Mouse (Mus musculus): ENCODE measurements around the gene Fam126a. TPM values are rescaled to one million over a fixed set of nuclear protein-coding genes. Genes with fewer than 3 reads are reported as not detected.

The Fam126a gene
- polyA plus RNA-seq, 1 experiment, result 7.8 TPM

DNA sequence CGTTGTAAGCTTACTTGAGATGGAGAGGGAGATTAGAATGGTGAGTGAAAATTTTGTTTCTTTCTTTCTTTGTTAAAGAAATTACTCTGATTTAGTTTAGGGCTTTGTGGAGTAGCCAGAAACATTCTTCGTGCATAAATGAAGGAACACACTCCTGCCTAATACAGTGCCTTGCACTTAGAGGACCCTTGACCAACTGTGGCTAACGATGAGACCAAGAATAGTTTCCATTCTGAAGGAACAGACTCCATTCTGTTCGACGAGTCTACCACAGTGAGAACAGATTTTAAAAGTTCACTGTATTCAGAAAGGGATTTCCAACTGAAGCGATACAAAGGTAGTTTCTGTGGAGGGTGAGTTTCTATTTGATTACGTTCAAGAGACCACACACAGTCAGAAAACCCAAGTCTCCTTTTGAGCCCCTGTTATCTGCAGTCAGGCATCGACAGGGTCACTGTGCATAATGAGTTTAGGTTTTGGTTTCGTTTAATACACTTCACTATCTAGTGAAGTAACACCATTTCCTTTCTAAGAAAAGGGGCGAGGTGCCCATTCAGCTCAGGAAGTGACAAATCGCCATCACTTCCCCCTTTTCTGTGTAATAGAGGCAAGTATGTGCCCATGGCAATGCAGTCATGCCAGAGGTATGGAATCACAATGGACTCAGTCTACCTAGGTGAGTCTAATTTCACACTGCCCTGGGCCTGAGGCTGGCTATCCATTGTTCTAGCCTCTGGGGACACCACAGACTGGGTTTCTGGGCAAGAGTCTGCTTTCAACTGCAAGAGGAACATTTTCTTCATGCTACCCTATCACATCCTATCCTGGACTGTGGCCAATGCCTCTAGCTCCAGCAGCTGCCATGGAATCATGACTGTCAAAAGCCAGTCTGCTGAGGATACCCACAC is 136.4 kb downstream of the Fam126a start:
- TF ChIP-seq MYOG (IDR thresholded peaks at IDR 0.05; ENCODE audit: control insufficient read depth in 1 of 3, insufficient read depth in 1 of 3, insufficient read length in 2 of 3, low read depth in 2 of 3), result no peak
- no peak for TF ChIP-seq POLR2AphosphoS2 (IDR thresholded peaks at IDR 0.05; ENCODE audit: insufficient read length, low read depth)
- no peak for TF ChIP-seq MYOD1 (IDR thresholded peaks at IDR 0.05; ENCODE audit: control insufficient read depth in 1 of 3, insufficient read length in 2 of 3, low read depth in 2 of 3)
- TF ChIP-seq TCF3 (IDR thresholded peaks at IDR 0.05; ENCODE audit: insufficient read length, low read depth), result no peak
- no peak for TF ChIP-seq E2F4 (IDR thresholded peaks at IDR 0.05; ENCODE audit: insufficient read depth)
- no peak for TF ChIP-seq MAX (IDR thresholded peaks at IDR 0.05; ENCODE audit: low read depth)
- no peak for TF ChIP-seq REST (IDR thresholded peaks at IDR 0.05; ENCODE audit: insufficient read depth, insufficient read length)
- TF ChIP-seq USF1 (IDR thresholded peaks at IDR 0.05; ENCODE audit: low read depth), result no peak
- no peak overlapping the region for H3K4me3 ChIP-seq
- no peak overlapping the region for H3K4me2 ChIP-seq (ENCODE audit: low read depth)

GRCm38 (mm10) chr5:23893156-23893863 is 137.2 kb downstream of the Fam126a start:
- no peak overlapping the region for H3ac ChIP-seq (ENCODE audit: control insufficient read depth, insufficient read length)
- no peaks in the 10 kb centered on the region for H3K36me3 ChIP-seq (ENCODE audit: control insufficient read depth, insufficient read depth)
- no peak overlapping the region for H3K4me2 ChIP-seq (ENCODE audit: low read depth)
- H3K79me2 ChIP-seq (ENCODE audit: control insufficient read depth, insufficient read depth), result no peaks in the 10 kb centered on the region
- H3K4me3 ChIP-seq, result no peak overlapping the region
- TF ChIP-seq TCF3 (IDR thresholded peaks at IDR 0.05; ENCODE audit: insufficient read length, low read depth), result no peak
- no peak for TF ChIP-seq SRF (IDR thresholded peaks at IDR 0.05; ENCODE audit: control insufficient read depth, insufficient read length, low read depth)
- no peaks in the 10 kb centered on the region for H3K27me3 ChIP-seq (ENCODE audit: control insufficient read depth, insufficient read depth, insufficient read length)

More for the DNA sequence above, 136.4 kb downstream of the Fam126a start:
- no peak overlapping the region for H3ac ChIP-seq (ENCODE audit: control insufficient read depth, insufficient read length)
- no peaks in the 10 kb centered on the region for H3K36me3 ChIP-seq (ENCODE audit: control insufficient read depth, insufficient read depth)
- no peaks in the 10 kb centered on the region for H3K27me3 ChIP-seq (ENCODE audit: control insufficient read depth, insufficient read depth, insufficient read length)
- H3K79me2 ChIP-seq (ENCODE audit: control insufficient read depth, insufficient read depth), result no peaks in the 10 kb centered on the region

GRCm38 (mm10) chr5:23890734-23891133 is 139.8 kb downstream of the Fam126a start:
- H3K36me3 ChIP-seq (ENCODE audit: control insufficient read depth, insufficient read depth), result no peaks in the 10 kb centered on the region
- H3K4me3 ChIP-seq, result no peak overlapping the region
- no peak overlapping the region for H3ac ChIP-seq (ENCODE audit: control insufficient read depth, insufficient read length)
- H3K79me2 ChIP-seq (ENCODE audit: control insufficient read depth, insufficient read depth), result no peaks in the 10 kb centered on the region
- no peak for TF ChIP-seq REST (IDR thresholded peaks at IDR 0.05; ENCODE audit: insufficient read depth, insufficient read length)
- no peak for TF ChIP-seq MAX (IDR thresholded peaks at IDR 0.05; ENCODE audit: low read depth)
- no peak for TF ChIP-seq SRF (IDR thresholded peaks at IDR 0.05; ENCODE audit: control insufficient read depth, insufficient read length, low read depth)
- TF ChIP-seq USF1 (IDR thresholded peaks at IDR 0.05; ENCODE audit: low read depth), result no peak
- no peak for TF ChIP-seq CEBPB (IDR thresholded peaks at IDR 0.05; ENCODE audit: insufficient read depth, poor library complexity, severe bottlenecking)
- TF ChIP-seq MYOG (IDR thresholded peaks at IDR 0.05; ENCODE audit: control insufficient read depth in 1 of 3, insufficient read depth in 1 of 3, insufficient read length in 2 of 3, low read depth in 2 of 3), result no peak
- TF ChIP-seq E2F4 (IDR thresholded peaks at IDR 0.05; ENCODE audit: insufficient read depth), result no peak
- TF ChIP-seq POLR2AphosphoS2 (IDR thresholded peaks at IDR 0.05; ENCODE audit: insufficient read length, low read depth), result no peak
- no peak for TF ChIP-seq TCF12 (IDR thresholded peaks at IDR 0.05; ENCODE audit: insufficient read depth, poor library complexity, severe bottlenecking)
- no peak for TF ChIP-seq POLR2A (IDR thresholded peaks at IDR 0.05; ENCODE audit: insufficient read length, low read depth)
- no peak for TF ChIP-seq MYOD1 (IDR thresholded peaks at IDR 0.05; ENCODE audit: control insufficient read depth in 1 of 3, insufficient read length in 2 of 3, low read depth in 2 of 3)
- no peak for TF ChIP-seq TCF3 (IDR thresholded peaks at IDR 0.05; ENCODE audit: insufficient read length, low read depth)
- H3K4me2 ChIP-seq (ENCODE audit: low read depth), result no peak overlapping the region
- H3K27me3 ChIP-seq (ENCODE audit: control insufficient read depth, insufficient read depth, insufficient read length), result no peaks in the 10 kb centered on the region

DNA sequence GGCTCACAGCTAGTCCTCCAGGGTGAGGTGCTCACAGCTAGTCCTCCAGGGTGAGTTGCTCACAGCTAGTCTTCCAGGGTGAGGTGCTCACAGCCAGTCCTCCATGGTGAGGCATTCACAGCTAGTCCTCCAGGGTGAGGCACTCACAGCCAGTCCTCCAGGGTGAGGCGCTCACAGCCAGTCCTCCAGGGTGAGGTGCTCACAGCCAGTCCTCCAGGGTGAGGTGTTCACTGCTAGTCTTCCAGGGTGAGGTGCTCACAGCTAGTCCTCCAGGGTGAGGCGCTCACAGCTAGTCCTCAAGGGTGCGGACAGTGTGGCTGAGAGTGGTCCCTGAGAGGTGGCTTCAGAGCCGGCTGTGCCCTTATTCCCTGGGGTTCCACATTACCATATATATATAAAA is 141.0 kb downstream of the Fam126a start:
- Histone ChIP-seq H3K4me3 (no peak overlapping the region), H3K27me3 (ENCODE audit: control insufficient read depth, insufficient read depth, insufficient read length) (no peaks in the 10 kb centered on the region), H3K36me3 (ENCODE audit: control insufficient read depth, insufficient read depth) (no peaks in the 10 kb centered on the region), H3K4me2 (ENCODE audit: low read depth) (no peak overlapping the region), H3ac (ENCODE audit: control insufficient read depth, insufficient read length) (no peak overlapping the region), H3K79me2 (ENCODE audit: control insufficient read depth, insufficient read depth) (no peaks in the 10 kb centered on the region)
- TF ChIP-seq MYOD1 (IDR thresholded peaks at IDR 0.05; ENCODE audit: control insufficient read depth in 1 of 3, insufficient read length in 2 of 3, low read depth in 2 of 3) (no peak), CEBPB (IDR thresholded peaks at IDR 0.05; ENCODE audit: insufficient read depth, poor library complexity, severe bottlenecking) (no peak), POLR2A (IDR thresholded peaks at IDR 0.05; ENCODE audit: insufficient read length, low read depth) (no peak), TCF3 (IDR thresholded peaks at IDR 0.05; ENCODE audit: insufficient read length, low read depth) (no peak), MAX (IDR thresholded peaks at IDR 0.05; ENCODE audit: low read depth) (no peak), SRF (IDR thresholded peaks at IDR 0.05; ENCODE audit: control insufficient read depth, insufficient read length, low read depth) (no peak), REST (IDR thresholded peaks at IDR 0.05; ENCODE audit: insufficient read depth, insufficient read length) (no peak), MYOG (IDR thresholded peaks at IDR 0.05; ENCODE audit: control insufficient read depth in 1 of 3, insufficient read depth in 1 of 3, insufficient read length in 2 of 3, low read depth in 2 of 3) (no peak), POLR2AphosphoS2 (IDR thresholded peaks at IDR 0.05; ENCODE audit: insufficient read length, low read depth) (no peak), E2F4 (IDR thresholded peaks at IDR 0.05; ENCODE audit: insufficient read depth) (no peak), USF1 (IDR thresholded peaks at IDR 0.05; ENCODE audit: low read depth) (no peak)

All from myocyte (in vitro differentiated cells).